Mouse (Mus musculus) MEL (cell line): ENCODE measurements around the gene Vps53.

Source experiments
- CTCF ChIP-seq, 3 experiments: IDR thresholded peaks in 2 of 3; conservative IDR thresholded peaks in 1 of 3; 2 replicates each; pipeline ENCODE4 v1.5.1; 2011 to 2012; ENCODE audit warnings: low read length in 3 of 3, low read depth in 2 of 3, mild to moderate bottlenecking in 2 of 3, improper control_type of control experiment in 1 of 3, inconsistent platforms in 1 of 3, mixed read lengths in 1 of 3, moderate library complexity in 1 of 3; ENCODE audit not compliant: control insufficient read depth in 1 of 3, insufficient read depth in 1 of 3, poor library complexity in 1 of 3, severe bottlenecking in 1 of 3
- KAT2A ChIP-seq: conservative IDR thresholded peaks from 2 replicates; pipeline ENCODE4 v1.6.1; 2012; ENCODE audit warnings: low read depth, low read length, improper control_type of control experiment, inconsistent platforms
- ZC3H11A ChIP-seq: IDR thresholded peaks from 2 replicates; pipeline ENCODE4 v1.6.1; 2012; ENCODE audit warnings: low read depth, mild to moderate bottlenecking, inconsistent platforms, low read length, improper control_type of control experiment
- ZNF384 ChIP-seq: IDR thresholded peaks from 2 replicates; pipeline ENCODE4 v1.6.1; 2012; ENCODE audit warnings: low read depth, mild to moderate bottlenecking, inconsistent platforms, low read length, improper control_type of control experiment

DNA sequence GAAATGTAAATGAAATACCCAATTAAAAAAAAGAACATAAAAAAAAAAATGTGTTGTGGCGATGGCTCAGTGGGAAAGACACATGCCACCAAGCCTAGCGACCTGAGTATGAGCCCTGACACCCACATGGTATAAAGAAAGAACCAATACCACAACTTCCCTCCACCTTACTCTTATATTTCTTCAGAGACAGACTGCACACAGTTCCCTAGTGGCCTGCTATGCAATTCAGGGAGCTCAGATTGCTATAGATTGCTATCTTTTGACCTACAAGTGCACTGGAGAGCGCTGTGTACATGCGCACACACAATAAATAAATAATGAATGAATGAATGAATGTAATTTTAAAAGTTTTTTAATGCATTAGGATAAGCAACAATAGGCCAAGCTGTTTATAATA, 4.3 kb upstream of the Vps53 start:
- TF ChIP-seq ZC3H11A: no peak
- no peak for TF ChIP-seq KAT2A
- TF ChIP-seq CTCF (IDR thresholded peaks at IDR 0.05 in 2 of 3, conservative IDR thresholded peaks at IDR 0.05 in 1 of 3; ENCODE audit: control insufficient read depth in 1 of 3, insufficient read depth in 1 of 3, low read depth in 2 of 3, low read length in 3 of 3, poor library complexity in 1 of 3, severe bottlenecking in 1 of 3): no peak
- TF ChIP-seq ZNF384: no peak
